Mouse (Mus musculus) liver, adult 2 months (tissue): ENCODE measurements around the gene Bcas3.

Experiments
- CTCF ChIP-seq: fragments of 200-500 bp; IDR thresholded peaks from 2 replicates; pipeline ENCODE4 v1.5.1; 2011; ENCODE audit warnings: low read depth, low read length, control low read depth
- POLR2A ChIP-seq: fragments of 200-500 bp; IDR thresholded peaks from 2 replicates; pipeline ENCODE4 v1.6.1; 2011; ENCODE audit warnings: low read length, control low read depth; ENCODE audit not compliant: insufficient read depth; ENCODE audit errors: extremely low read depth

DNA sequence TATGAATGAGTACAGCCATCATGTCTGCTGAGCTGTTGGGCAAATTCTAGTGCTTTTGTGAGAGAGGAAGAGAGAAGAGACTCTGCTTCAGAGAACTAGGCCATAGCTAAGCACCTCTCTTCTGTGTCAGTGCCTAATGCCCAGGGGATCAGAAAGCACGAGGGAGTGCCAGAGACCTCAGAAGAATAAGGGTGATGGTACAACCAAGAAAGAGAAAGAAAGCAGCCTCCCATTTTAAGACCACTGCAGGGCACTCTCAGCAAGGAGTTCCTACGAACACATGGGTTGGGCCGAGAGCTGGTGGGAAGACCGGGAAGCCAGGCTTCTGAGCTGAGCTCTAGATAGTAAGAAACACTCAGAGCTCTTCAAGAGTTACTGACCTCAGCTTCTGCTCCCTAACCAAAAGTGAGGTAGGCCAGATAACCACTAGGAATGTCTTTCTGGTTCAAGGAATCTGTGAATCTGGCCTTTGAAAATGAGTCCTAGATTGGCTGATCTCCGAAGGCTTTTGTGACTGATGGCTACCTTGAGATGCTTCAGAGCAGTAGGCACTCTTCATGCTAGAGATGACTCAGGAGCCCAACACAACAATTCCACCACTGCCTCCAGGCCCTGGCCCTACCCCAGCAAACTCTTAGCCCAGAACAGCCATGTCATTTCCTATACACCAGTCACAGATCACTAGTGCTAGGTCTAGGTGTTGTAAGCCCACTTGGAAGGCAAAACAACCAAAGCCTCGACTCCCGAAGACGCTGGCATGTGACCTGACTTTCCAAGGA, 359.2 kb downstream of the Bcas3 start:
- TF ChIP-seq CTCF (no peak), POLR2A (no peak)
